Mouse (Mus musculus): ENCODE data around the gene Pnpla7. TPM values are rescaled to one million over a fixed set of nuclear protein-coding genes. Genes with fewer than 3 reads are reported as not detected.

The Pnpla7 gene
- polyA plus RNA-seq, 1 experiment from 2014 or later, result 3.7 TPM

DNA sequence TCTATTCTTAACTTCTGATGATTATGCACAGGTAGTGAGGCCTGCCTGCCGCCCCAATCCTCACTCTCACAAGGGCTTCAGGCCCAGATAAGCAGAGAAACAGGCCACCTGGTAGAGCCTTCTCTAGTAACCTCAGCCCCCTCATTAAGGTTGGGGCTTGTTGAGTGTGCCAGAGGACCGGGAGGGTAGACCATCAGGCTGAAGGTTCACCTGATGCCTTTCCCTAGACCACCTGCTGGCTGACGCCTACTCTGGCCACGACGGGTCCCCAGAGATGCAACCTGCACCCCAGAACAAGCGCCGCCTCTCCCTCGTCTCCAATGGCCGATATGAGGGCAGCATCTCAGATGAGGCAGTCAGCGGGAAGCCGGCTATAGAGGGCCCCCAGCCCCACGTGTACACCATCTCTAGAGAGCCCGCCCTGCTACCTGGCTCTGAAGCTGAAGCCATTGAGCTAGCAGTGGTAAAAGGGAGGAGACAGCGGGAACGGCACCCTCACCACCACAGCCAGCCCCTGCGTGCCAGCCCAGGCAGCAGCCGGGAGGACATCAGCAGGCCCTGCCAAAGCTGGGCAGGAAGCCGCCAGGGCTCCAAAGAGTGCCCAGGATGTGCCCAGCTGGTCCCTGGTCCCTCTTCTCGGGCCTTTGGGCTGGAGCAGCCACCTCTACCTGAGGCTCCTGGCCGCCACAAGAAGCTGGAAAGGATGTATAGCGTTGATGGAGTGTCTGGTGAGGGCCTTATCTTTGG is 79.7 kb downstream of the Pnpla7 start:
- H3K27ac ChIP-seq, result no peak overlapping the region
- no peaks in the 10 kb centered on the region for H3K27me3 ChIP-seq (ENCODE audit: control insufficient read depth, insufficient read depth, low read length)
- peaks cover 14% of the 10 kb centered on the region for H3K4me1 ChIP-seq (replicated peaks; ENCODE audit: control insufficient read depth, insufficient read depth, low read length)
- no peak for ATAC-seq (ENCODE audit: low FRiP score)
- H3K36me3 ChIP-seq (replicated peaks; ENCODE audit: control insufficient read depth, insufficient read depth), result peaks cover 44% of the 10 kb centered on the region
- no peaks in the 10 kb centered on the region for H3K9me3 ChIP-seq (ENCODE audit: control insufficient read depth, low read length)
- H3K4me3 ChIP-seq (replicated peaks; ENCODE audit: low read length), result peak overlapping the region; percentile 89
- peak overlapping the region; percentile 94 for H3K4me2 ChIP-seq (replicated peaks)
- WGBS, result 92% methylated on average over 21 of the region's 21 CpGs
- peak overlapping the region; percentile 88 for H3K9ac ChIP-seq
- no peak for DNase-seq (ENCODE audit: low spot score)

- Histone ChIP-seq H3K9me3 (ENCODE audit: control insufficient read depth, low read length) (no peaks in the 10 kb centered on the region), H3K4me2 (replicated peaks) (no peak overlapping the region), H3K4me1 (replicated peaks; ENCODE audit: control insufficient read depth, insufficient read depth, low read length) (peaks cover 14% of the 10 kb centered on the region), H3K27me3 (ENCODE audit: control insufficient read depth, insufficient read depth, low read length) (no peaks in the 10 kb centered on the region), H3K36me3 (replicated peaks; ENCODE audit: control insufficient read depth, insufficient read depth) (peaks cover 71% of the 10 kb centered on the region), H3K9ac (no peak overlapping the region), H3K4me3 (replicated peaks; ENCODE audit: low read length) (no peak overlapping the region), H3K27ac (no peak overlapping the region)
- WGBS, result 94% methylated on average over 7 of the region's 7 CpGs
- ATAC-seq (ENCODE audit: low FRiP score) (no peak), DNase-seq (ENCODE audit: low spot score) (no peak)
Measured at GRCm38 (mm10) chr2:25058926-25059325, 83.1 kb downstream of the Pnpla7 start.

GRCm38 (mm10) chr2:25063523-25063922 is 87.7 kb downstream of the Pnpla7 start:
- H3K4me2 ChIP-seq (replicated peaks), result no peak overlapping the region
- no peak overlapping the region for H3K9ac ChIP-seq
- no peak overlapping the region for H3K4me3 ChIP-seq (replicated peaks; ENCODE audit: low read length)
- H3K27me3 ChIP-seq (ENCODE audit: control insufficient read depth, insufficient read depth, low read length), result no peaks in the 10 kb centered on the region
- WGBS, result 93% methylated on average over 5 of the region's 5 CpGs
- H3K4me1 ChIP-seq (replicated peaks; ENCODE audit: control insufficient read depth, insufficient read depth, low read length), result no peaks in the 10 kb centered on the region
- H3K27ac ChIP-seq, result no peak overlapping the region
- H3K9me3 ChIP-seq (ENCODE audit: control insufficient read depth, low read length), result no peaks in the 10 kb centered on the region
- ATAC-seq (ENCODE audit: low FRiP score) (no peak), DNase-seq (ENCODE audit: low spot score) (no peak)
- peaks cover 48% of the 10 kb centered on the region for H3K36me3 ChIP-seq (replicated peaks; ENCODE audit: control insufficient read depth, insufficient read depth)

DNA sequence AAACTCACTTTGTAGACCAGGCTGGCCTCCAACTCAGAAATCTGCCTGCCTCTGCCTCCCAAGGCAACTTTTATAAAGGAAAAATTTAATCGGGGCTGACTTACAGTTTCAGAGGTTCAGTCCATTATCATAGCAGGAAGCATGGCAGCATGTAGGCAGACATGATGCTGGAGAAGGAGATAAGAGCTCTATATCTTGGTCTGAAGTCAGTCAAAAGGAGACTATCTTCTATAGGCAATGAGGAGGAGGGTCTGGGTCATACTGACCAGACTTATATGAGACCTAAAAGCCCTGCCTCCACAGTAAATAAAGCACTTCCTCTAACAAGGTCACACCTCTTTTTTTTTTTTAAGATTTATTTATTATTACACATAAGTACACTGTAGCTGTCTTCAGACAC is 88.5 kb downstream of the Pnpla7 start:
- no peaks in the 10 kb centered on the region for H3K4me1 ChIP-seq (replicated peaks; ENCODE audit: control insufficient read depth, insufficient read depth, low read length)
- H3K4me2 ChIP-seq (replicated peaks), result no peak overlapping the region
- peaks cover 40% of the 10 kb centered on the region for H3K36me3 ChIP-seq (replicated peaks; ENCODE audit: control insufficient read depth, insufficient read depth)
- no peaks in the 10 kb centered on the region for H3K27me3 ChIP-seq (ENCODE audit: control insufficient read depth, insufficient read depth, low read length)
- no peak overlapping the region for H3K27ac ChIP-seq
- 100% methylated on average over 1 of the region's 1 CpGs for WGBS
- no peak overlapping the region for H3K9ac ChIP-seq
- no peak overlapping the region for H3K4me3 ChIP-seq (replicated peaks; ENCODE audit: low read length)
- ATAC-seq (ENCODE audit: low FRiP score), result no peak
- DNase-seq (ENCODE audit: low spot score), result no peak
- no peaks in the 10 kb centered on the region for H3K9me3 ChIP-seq (ENCODE audit: control insufficient read depth, low read length)

DNA sequence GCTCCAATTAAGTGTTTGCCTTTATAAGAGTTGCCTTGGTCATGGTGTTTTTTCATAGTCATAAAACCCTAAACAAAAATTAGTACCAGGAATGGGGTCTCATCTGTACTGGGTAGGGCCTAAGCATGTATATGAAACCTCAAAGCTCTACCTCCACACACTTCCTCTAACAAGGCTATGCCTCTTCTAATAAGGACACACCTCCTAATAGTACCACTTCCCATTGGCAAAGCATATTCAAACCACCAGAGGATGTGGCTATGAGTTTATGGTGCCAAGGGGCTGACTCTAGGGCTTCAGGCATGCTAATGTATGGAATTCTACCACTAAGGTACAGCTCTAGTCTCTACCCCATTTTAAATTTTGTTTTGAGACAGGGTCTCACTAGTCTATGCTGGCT is 89.7 kb downstream of the Pnpla7 start:
- no peak overlapping the region for H3K27ac ChIP-seq
- H3K27me3 ChIP-seq (ENCODE audit: control insufficient read depth, insufficient read depth, low read length), result no peaks in the 10 kb centered on the region
- no peak overlapping the region for H3K4me3 ChIP-seq (replicated peaks; ENCODE audit: low read length)
- H3K36me3 ChIP-seq (replicated peaks; ENCODE audit: control insufficient read depth, insufficient read depth), result peaks cover 28% of the 10 kb centered on the region
- no peaks in the 10 kb centered on the region for H3K9me3 ChIP-seq (ENCODE audit: control insufficient read depth, low read length)
- no peak for DNase-seq (ENCODE audit: low spot score)
- H3K4me1 ChIP-seq (replicated peaks; ENCODE audit: control insufficient read depth, insufficient read depth, low read length), result no peaks in the 10 kb centered on the region
- ATAC-seq (ENCODE audit: low FRiP score), result no peak
- no peak overlapping the region for H3K4me2 ChIP-seq (replicated peaks)
- H3K9ac ChIP-seq, result no peak overlapping the region

DNA sequence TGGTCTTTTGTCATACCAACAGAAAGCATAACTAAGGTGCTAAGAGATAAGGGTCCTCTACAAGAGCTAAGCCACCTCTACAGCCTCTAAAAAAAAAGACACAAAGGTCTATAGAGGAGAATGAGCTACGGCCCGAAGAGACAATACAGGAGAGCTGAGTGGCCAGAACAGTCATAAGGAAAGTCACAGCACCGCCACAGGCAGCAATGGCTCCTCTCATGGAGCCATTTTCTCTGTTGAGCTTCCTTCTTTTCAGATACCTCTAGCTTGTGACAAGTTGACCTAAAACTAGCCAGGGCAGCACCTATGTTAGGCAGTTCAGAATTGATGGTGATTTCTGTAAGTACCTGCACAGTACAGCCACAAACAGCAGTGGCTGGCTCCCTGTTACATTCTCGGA is 90.7 kb downstream of the Pnpla7 start:
- Histone ChIP-seq H3K4me3 (replicated peaks; ENCODE audit: low read length) (no peak overlapping the region), H3K27me3 (ENCODE audit: control insufficient read depth, insufficient read depth, low read length) (no peaks in the 10 kb centered on the region), H3K4me2 (replicated peaks) (no peak overlapping the region), H3K27ac (no peak overlapping the region), H3K9ac (no peak overlapping the region), H3K9me3 (ENCODE audit: control insufficient read depth, low read length) (no peaks in the 10 kb centered on the region), H3K4me1 (replicated peaks; ENCODE audit: control insufficient read depth, insufficient read depth, low read length) (no peaks in the 10 kb centered on the region), H3K36me3 (replicated peaks; ENCODE audit: control insufficient read depth, insufficient read depth) (peaks cover 17% of the 10 kb centered on the region)
- ATAC-seq (ENCODE audit: low FRiP score) (no peak), DNase-seq (ENCODE audit: low spot score) (no peak)
- 85% methylated on average over 4 of the region's 4 CpGs for WGBS

DNA sequence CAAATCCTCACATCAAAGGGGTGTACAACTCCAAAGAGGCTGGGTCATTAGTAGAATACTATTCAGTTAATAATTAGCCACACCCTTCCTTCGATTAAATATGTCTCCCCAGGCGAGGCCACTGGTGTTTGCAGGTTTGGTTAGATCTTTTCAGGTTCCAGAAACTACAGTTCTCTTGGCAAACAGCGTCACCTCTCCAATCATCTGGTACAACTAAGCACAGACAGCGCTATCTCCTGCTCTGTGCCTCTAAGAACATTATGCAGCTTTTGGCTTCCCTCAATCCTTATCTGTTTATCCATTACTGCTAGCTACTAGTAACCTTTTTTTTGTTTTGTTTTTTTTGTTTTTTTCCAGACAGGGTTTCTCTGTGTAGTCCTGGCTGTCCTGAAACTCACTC is 93.7 kb downstream of the Pnpla7 start:
- no peaks in the 10 kb centered on the region for H3K9me3 ChIP-seq (ENCODE audit: control insufficient read depth, low read length)
- no peaks in the 10 kb centered on the region for H3K27me3 ChIP-seq (ENCODE audit: control insufficient read depth, insufficient read depth, low read length)
- no peak for DNase-seq (ENCODE audit: low spot score)
- no peak overlapping the region for H3K4me3 ChIP-seq (replicated peaks; ENCODE audit: low read length)
- no peak for ATAC-seq (ENCODE audit: low FRiP score)
- H3K4me2 ChIP-seq (replicated peaks), result no peak overlapping the region
- H3K4me1 ChIP-seq (replicated peaks; ENCODE audit: control insufficient read depth, insufficient read depth, low read length), result no peaks in the 10 kb centered on the region
- H3K27ac ChIP-seq, result no peak overlapping the region
- H3K36me3 ChIP-seq (replicated peaks; ENCODE audit: control insufficient read depth, insufficient read depth), result no peaks in the 10 kb centered on the region
- WGBS, result 78% methylated on average over 4 of the region's 4 CpGs
- H3K9ac ChIP-seq, result no peak overlapping the region

GRCm38 (mm10) chr2:25072398-25072797 is 96.6 kb downstream of the Pnpla7 start:
- H3K4me1 ChIP-seq (replicated peaks; ENCODE audit: control insufficient read depth, insufficient read depth, low read length), result no peaks in the 10 kb centered on the region
- H3K36me3 ChIP-seq (replicated peaks; ENCODE audit: control insufficient read depth, insufficient read depth), result no peaks in the 10 kb centered on the region
- no peak overlapping the region for H3K9ac ChIP-seq
- DNase-seq (ENCODE audit: low spot score) (no peak), ATAC-seq (ENCODE audit: low FRiP score) (no peak)
- H3K27ac ChIP-seq, result no peak overlapping the region
- H3K27me3 ChIP-seq (ENCODE audit: control insufficient read depth, insufficient read depth, low read length), result no peaks in the 10 kb centered on the region
- no peak overlapping the region for H3K4me3 ChIP-seq (replicated peaks; ENCODE audit: low read length)
- H3K4me2 ChIP-seq (replicated peaks), result no peak overlapping the region
- 97% methylated on average over 4 of the region's 4 CpGs for WGBS
- H3K9me3 ChIP-seq (ENCODE audit: control insufficient read depth, low read length), result no peaks in the 10 kb centered on the region

DNA sequence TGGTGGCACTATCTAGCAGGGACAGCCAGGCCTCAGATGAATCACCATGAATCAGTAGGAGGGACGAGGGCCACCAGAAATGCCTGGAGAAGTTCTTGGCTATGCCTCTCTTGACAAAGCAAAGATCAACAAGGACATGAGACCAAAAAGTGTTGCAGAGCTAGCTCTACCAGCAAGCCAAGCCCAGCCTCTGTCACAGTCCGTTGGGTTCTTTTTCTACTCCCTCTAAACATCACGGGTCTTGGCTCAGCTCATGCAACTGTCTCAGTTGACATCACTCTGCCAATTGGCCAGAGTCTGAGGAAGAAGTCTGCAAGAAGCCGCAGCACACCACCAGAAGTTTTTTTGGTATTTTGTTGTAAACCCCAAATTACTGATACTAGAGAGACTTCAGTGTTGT is 99.7 kb downstream of the Pnpla7 start:
- Histone ChIP-seq H3K9ac (no peak overlapping the region), H3K36me3 (replicated peaks; ENCODE audit: control insufficient read depth, insufficient read depth) (no peaks in the 10 kb centered on the region), H3K4me3 (replicated peaks; ENCODE audit: low read length) (no peak overlapping the region), H3K9me3 (ENCODE audit: control insufficient read depth, low read length) (no peaks in the 10 kb centered on the region), H3K4me1 (replicated peaks; ENCODE audit: control insufficient read depth, insufficient read depth, low read length) (no peaks in the 10 kb centered on the region), H3K27ac (no peak overlapping the region), H3K27me3 (ENCODE audit: control insufficient read depth, insufficient read depth, low read length) (no peaks in the 10 kb centered on the region), H3K4me2 (replicated peaks) (no peak overlapping the region)
- no peak for ATAC-seq (ENCODE audit: low FRiP score)
- WGBS, result 70% methylated on average over 4 of the region's 4 CpGs
- no peak for DNase-seq (ENCODE audit: low spot score)

DNA sequence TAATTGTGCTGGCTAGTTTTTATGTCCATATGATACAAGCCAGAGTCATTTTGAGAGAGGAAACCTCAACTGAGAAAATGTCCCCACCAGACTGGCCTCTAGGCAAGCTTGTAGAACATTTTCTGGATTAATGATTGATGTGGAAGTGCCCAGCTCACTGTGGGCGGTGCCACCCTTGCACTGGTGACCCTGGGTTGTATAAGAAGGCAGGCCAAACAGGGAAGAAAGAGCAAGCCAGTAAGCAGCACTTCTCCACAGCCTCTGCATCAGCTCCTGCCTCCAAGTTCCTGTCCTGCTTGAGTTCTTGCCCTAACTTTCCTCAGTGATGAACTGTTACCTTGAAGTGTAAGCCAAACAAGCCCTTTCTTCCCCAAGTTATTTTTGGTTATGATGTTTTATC is 103.1 kb downstream of the Pnpla7 start:
- H3K9me3 ChIP-seq (ENCODE audit: control insufficient read depth, low read length), result no peaks in the 10 kb centered on the region
- no peaks in the 10 kb centered on the region for H3K4me1 ChIP-seq (replicated peaks; ENCODE audit: control insufficient read depth, insufficient read depth, low read length)
- no peak for DNase-seq (ENCODE audit: low spot score)
- no peak overlapping the region for H3K4me3 ChIP-seq (replicated peaks; ENCODE audit: low read length)
- ATAC-seq (ENCODE audit: low FRiP score), result no peak
- no peak overlapping the region for H3K27ac ChIP-seq
- no peaks in the 10 kb centered on the region for H3K27me3 ChIP-seq (ENCODE audit: control insufficient read depth, insufficient read depth, low read length)
- WGBS, result 73% methylated on average over 1 of the region's 1 CpGs
- no peak overlapping the region for H3K4me2 ChIP-seq (replicated peaks)
- no peaks in the 10 kb centered on the region for H3K36me3 ChIP-seq (replicated peaks; ENCODE audit: control insufficient read depth, insufficient read depth)
- H3K9ac ChIP-seq, result no peak overlapping the region

Measured in hindbrain, embryonic 14.5 days (tissue).